Mouse (Mus musculus) midbrain, embryonic 13.5 days (tissue): Measurements from ENCODE around the gene Ifna5. TPM values are rescaled to one million over a fixed set of nuclear protein-coding genes. Genes with fewer than 3 reads are reported as not detected.

ENCODE experiments used
- ATAC-seq: fragments of 200-750 bp; cut with Nextera tagmentation; 2 replicates; pipeline ENCODE4 v1.8.0; 2017; ENCODE audit warnings: mild to moderate bottlenecking, moderate TSS enrichment, moderate library complexity
- H3K27ac ChIP-seq: fragments of 300-500 bp; sonication (generic); 2 replicates; pipeline ENCODE4 v1.5.1; 2015; ENCODE audit warnings: inconsistent platforms, mild to moderate bottlenecking, moderate library complexity
- H3K27me3 ChIP-seq: fragments of 300-500 bp; sonication (generic); 2 replicates; pipeline ENCODE4 v1.6.1; 2015; ENCODE audit warnings: mild to moderate bottlenecking, inconsistent platforms
- H3K36me3 ChIP-seq: fragments of 300-500 bp; sonication (generic); 2 replicates; pipeline ENCODE4 v1.6.1; 2015; ENCODE audit warnings: mild to moderate bottlenecking, inconsistent platforms
- H3K4me1 ChIP-seq: fragments of 300-500 bp; sonication (generic); replicated peaks from 2 replicates; pipeline ENCODE4 v1.6.1; 2015; ENCODE audit warnings: inconsistent platforms
- H3K4me2 ChIP-seq: fragments of 300-500 bp; sonication (generic); replicated peaks from 2 replicates; pipeline ENCODE4 v1.6.1; 2015; ENCODE audit warnings: moderate library complexity, mild to moderate bottlenecking, inconsistent platforms
- H3K4me3 ChIP-seq: fragments of 300-500 bp; sonication (generic); replicated peaks from 2 replicates; pipeline ENCODE4 v1.5.1; 2015; ENCODE audit warnings: mild to moderate bottlenecking, inconsistent platforms
- H3K9ac ChIP-seq: fragments of 300-500 bp; sonication (generic); replicated peaks from 2 replicates; pipeline ENCODE4 v1.6.1; 2015; ENCODE audit warnings: mild to moderate bottlenecking, inconsistent platforms
- H3K9me3 ChIP-seq: fragments of 300-500 bp; sonication (generic); 2 replicates; pipeline ENCODE4 v1.6.1; 2016; ENCODE audit warnings: mild to moderate bottlenecking, inconsistent platforms
- whole genome bisulfite sequencing: fragments of 180-500 bp; shearing (Covaris S2); methylation state at CpG from one replicate; pipeline ENCODE4 v1.1.7; 2015; 5-methylcytosine and 5-hydroxymethylcytosine counted together
- polyA plus RNA-seq: library from polyadenylated mRNA; unstranded; fragments of >200 nt; fragmentation: Nextera tagmentation; extraction: Ambion mirVana; gene quantifications from 2 replicates; pipeline ENCODE4 v1.2.1, GENCODE M21; 2015

The Ifna5 gene
- polyA plus RNA-seq, 1 experiment from 2014 or later: not detected

DNA sequence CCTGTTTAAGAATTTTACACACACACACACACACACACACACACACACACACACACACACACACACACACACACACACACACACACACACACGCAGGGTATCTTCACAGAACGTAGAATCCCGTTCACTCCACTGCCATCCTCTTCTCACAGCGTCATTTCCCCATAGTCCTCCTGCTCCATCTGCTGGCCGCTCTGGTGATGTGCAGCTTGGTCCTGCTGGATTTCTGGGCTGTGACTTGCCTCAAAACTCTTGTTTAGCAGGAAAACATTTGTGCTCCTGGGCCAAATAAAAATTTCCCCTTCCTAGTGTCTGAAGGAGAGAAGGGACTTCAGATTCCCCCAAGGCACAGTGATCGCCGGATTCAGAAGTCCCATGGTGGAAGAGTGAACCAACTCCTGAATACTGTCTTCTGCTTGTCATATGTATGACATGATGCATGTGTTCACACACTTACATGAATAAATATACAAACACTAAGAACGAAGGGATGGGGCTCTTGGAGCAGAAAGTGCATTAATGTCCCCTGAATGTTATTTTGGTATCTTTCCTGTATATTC lies 32.1 kb downstream of the Ifna5 start:
- Histone ChIP-seq H3K4me1 (peaks cover 12% of the 10 kb centered on the region), H3K9ac (peak overlapping the region; percentile 59; the same call in 1 of the 2 replicates), H3K4me2 (peak overlapping the region; percentile 90), H3K4me3 (peak overlapping the region; percentile 52), H3K27me3 (peaks cover 37% of the 10 kb centered on the region), H3K27ac (no peak overlapping the region), H3K9me3 (no peaks in the 10 kb centered on the region), H3K36me3 (no peaks in the 10 kb centered on the region)
- peak; percentile 70 for ATAC-seq
- WGBS: under 1% methylated on average over 8 of the region's 8 CpGs

GRCm38 (mm10) chr4:88867926-88868911 lies 32.9 kb downstream of the Ifna5 start:
- Histone ChIP-seq H3K4me1 (peaks cover 9% of the 10 kb centered on the region), H3K4me2 (peak overlapping the region; percentile 90), H3K36me3 (no peaks in the 10 kb centered on the region), H3K4me3 (peak overlapping the region; percentile 52), H3K9ac (peak overlapping the region; percentile 59), H3K27me3 (peaks cover 33% of the 10 kb centered on the region), H3K9me3 (no peaks in the 10 kb centered on the region), H3K27ac (no peak overlapping the region)
- peak; percentile 71 for ATAC-seq
- 7% methylated on average over 31 of the region's 31 CpGs for WGBS

GRCm38 (mm10) chr4:88872691-88873090 lies 37.4 kb downstream of the Ifna5 start:
- Histone ChIP-seq H3K27ac (no peak overlapping the region), H3K36me3 (no peaks in the 10 kb centered on the region), H3K9me3 (no peaks in the 10 kb centered on the region), H3K4me3 (no peak overlapping the region), H3K4me2 (no peak overlapping the region), H3K9ac (no peak overlapping the region), H3K27me3 (peaks cover 13% of the 10 kb centered on the region; the same call in 1 of the 2 replicates), H3K4me1 (peaks cover 4% of the 10 kb centered on the region)
- 0% methylated on average over 2 of the region's 2 CpGs for WGBS
- no peak; the same call in 1 of the 2 replicates for ATAC-seq

DNA sequence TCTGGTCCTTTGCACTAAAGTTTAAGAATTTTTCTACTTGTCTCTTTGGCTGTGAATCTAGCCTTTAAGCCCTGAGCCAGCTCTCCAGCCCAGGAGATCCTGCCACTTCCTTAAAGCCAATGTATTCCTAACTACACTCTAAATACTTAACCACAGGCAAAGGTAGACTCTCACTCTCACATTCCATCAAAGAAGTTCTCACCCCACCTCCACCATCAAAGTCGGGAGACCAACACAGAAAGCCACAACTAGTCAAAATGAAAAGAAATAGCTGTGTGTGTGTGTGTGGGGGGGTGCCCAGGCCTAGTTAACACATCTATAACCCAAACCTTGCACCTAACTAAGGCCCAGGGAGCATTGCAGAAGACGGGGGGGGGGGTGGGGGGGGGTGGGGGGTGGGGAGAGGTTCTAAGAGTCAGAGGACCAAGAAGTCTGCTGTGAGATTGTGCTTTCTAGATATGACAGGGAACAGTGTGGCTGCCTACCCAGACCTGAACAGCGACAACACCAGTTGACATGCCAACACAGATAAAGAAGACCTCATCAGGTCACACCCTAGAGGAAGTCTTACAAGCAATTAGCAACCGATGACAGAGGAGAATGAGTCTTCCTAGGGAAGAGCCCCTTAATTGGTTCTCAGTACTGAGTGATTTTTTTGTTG lies 40.2 kb downstream of the Ifna5 start:
- H3K4me3 ChIP-seq: no peak overlapping the region
- H3K27ac ChIP-seq: no peak overlapping the region
- no peaks in the 10 kb centered on the region for H3K36me3 ChIP-seq
- H3K4me1 ChIP-seq: no peaks in the 10 kb centered on the region
- H3K4me2 ChIP-seq: no peak overlapping the region
- no peak overlapping the region for H3K9ac ChIP-seq
- WGBS: 87% methylated on average over 3 of the region's 4 CpGs
- 0 out of 2 replicates have a peak, but pooled peaks cover 8% of the 10 kb centered on the region for H3K27me3 ChIP-seq
- no peaks in the 10 kb centered on the region for H3K9me3 ChIP-seq
- no peak for ATAC-seq

DNA sequence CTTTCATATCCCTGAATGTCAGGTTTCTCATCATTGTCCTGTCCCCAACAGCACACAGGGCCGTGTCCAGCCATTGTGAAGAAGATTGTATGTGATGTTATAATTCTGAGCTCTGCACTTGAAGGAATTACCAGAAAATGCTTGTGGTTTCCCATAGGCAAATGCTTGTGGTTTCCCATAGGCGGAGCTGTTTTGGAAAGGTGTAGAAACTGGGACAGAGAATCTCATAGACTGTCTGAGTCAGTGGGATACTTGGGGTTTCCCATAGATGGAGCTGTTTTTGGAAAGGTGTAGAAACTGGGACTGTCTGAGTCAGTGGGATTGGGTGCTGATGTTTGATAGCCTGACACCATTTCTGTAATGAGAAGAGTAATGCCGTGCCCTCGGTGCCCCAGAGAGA lies 41.2 kb downstream of the Ifna5 start:
- ATAC-seq: no peak
- H3K4me1 ChIP-seq: no peaks in the 10 kb centered on the region
- 0 out of 2 replicates have a peak, but pooled peaks cover 7% of the 10 kb centered on the region for H3K27me3 ChIP-seq
- no peaks in the 10 kb centered on the region for H3K36me3 ChIP-seq
- 86% methylated on average over 4 of the region's 4 CpGs for WGBS
- no peak overlapping the region for H3K4me3 ChIP-seq
- no peaks in the 10 kb centered on the region for H3K9me3 ChIP-seq
- H3K4me2 ChIP-seq: no peak overlapping the region
- no peak overlapping the region for H3K9ac ChIP-seq
- H3K27ac ChIP-seq: no peak overlapping the region

- no peak overlapping the region for H3K4me2 ChIP-seq
- no peaks in the 10 kb centered on the region for H3K9me3 ChIP-seq
- 51% methylated on average over 10 of the region's 10 CpGs for WGBS
- H3K27ac ChIP-seq: no peak overlapping the region
- H3K36me3 ChIP-seq: no peaks in the 10 kb centered on the region
- no peaks in the 10 kb centered on the region for H3K27me3 ChIP-seq
- no peak overlapping the region for H3K9ac ChIP-seq
- H3K4me1 ChIP-seq: no peaks in the 10 kb centered on the region
- no peak for ATAC-seq
- no peak overlapping the region for H3K4me3 ChIP-seq
Observed at GRCm38 (mm10) chr4:88878246-88878645, 42.9 kb downstream of the Ifna5 start.

DNA sequence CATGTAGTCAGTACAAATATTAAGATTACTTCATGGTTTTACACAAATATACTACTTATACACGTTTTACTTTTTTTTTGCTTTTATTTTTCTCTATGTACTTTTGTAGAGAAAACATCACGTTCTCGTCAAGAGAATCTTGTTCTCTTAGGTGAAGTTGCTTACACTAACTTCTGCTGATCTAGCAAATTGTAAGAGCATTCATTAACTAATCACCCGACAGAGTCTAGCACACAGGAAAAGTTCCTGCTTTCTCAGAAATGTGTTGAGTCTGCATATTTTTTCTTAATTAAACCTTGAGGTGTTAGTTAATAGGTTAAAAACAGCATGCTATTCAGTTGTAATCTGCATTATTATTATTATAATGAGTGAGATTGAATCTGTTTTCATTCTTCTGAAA lies 43.4 kb downstream of the Ifna5 start:
- Histone ChIP-seq H3K36me3 (no peaks in the 10 kb centered on the region), H3K4me3 (no peak overlapping the region), H3K4me2 (no peak overlapping the region), H3K9ac (no peak overlapping the region), H3K9me3 (no peaks in the 10 kb centered on the region), H3K27me3 (no peaks in the 10 kb centered on the region), H3K27ac (no peak overlapping the region), H3K4me1 (no peaks in the 10 kb centered on the region)
- no peak for ATAC-seq
- 81% methylated on average over 4 of the region's 4 CpGs for WGBS

- H3K9me3 ChIP-seq: no peaks in the 10 kb centered on the region
Observed at GRCm38 (mm10) chr4:88880101-88880500, 44.8 kb downstream of the Ifna5 start, which contains the start of gene Ifne. TSS of gene Ifne (minus strand) at chr4:88880201.

More at GRCm38 (mm10) chr4:88880101-88880500, 44.8 kb downstream of the Ifna5 start, which contains the start of gene Ifne:
- 90% methylated on average over 8 of the region's 8 CpGs for WGBS
- Histone ChIP-seq H3K4me3 (no peak within 1 kb of the TSS), H3K27ac (no peak within 1 kb of the TSS), H3K4me2 (no peak within 1 kb of the TSS), H3K27me3 (no peaks in the 10 kb centered on the region), H3K36me3 (no peaks in the 10 kb centered on the region), H3K9ac (no peak within 1 kb of the TSS), H3K4me1 (no peaks in the 10 kb centered on the region)
- ATAC-seq: no peak

Other genes with a start within 250 kb of the Ifna5 start
- gene Ifna9, start 243.1 kb upstream of the Ifna5 start, polyA plus RNA-seq: not detected in 2 replicates
- gene Ifna12, start 232.1 kb upstream of the Ifna5 start, polyA plus RNA-seq: not detected in 2 replicates
- gene C87499, start 201.1 kb upstream of the Ifna5 start, polyA plus RNA-seq: not detected in 2 replicates
- not detected in 2 replicates for gene Ifna13, start 191.1 kb upstream of the Ifna5 start, polyA plus RNA-seq
- not detected in 2 replicates for gene Ifna16, start 158.6 kb upstream of the Ifna5 start, polyA plus RNA-seq
- not detected in 2 replicates for gene Ifna2, start 151.6 kb upstream of the Ifna5 start, polyA plus RNA-seq
- not detected in 2 replicates for gene Ifnab, start 144.2 kb upstream of the Ifna5 start, polyA plus RNA-seq
- gene Gm26566, start 113.7 kb upstream of the Ifna5 start, polyA plus RNA-seq: 1.6 and 1.7 TPM in 2 replicates
- gene Klhl9, start 113.1 kb upstream of the Ifna5 start, polyA plus RNA-seq: 132 and 146 TPM in 2 replicates
- not detected in 2 replicates for gene Gm13271, start 80.7 kb upstream of the Ifna5 start, polyA plus RNA-seq
- not detected in 2 replicates for gene Gm13283, start 75.4 kb upstream of the Ifna5 start, polyA plus RNA-seq
- gene Gm13290, start 61.7 kb upstream of the Ifna5 start, polyA plus RNA-seq: not detected in 2 replicates
- not detected in 2 replicates for gene Gm13289, start 58.6 kb upstream of the Ifna5 start, polyA plus RNA-seq
- gene Gm13272, start 55.7 kb upstream of the Ifna5 start, polyA plus RNA-seq: not detected in 2 replicates
- 0.22 TPM in 1 of 2 replicates, not detected in the other for gene Ifnz, start 53.4 kb upstream of the Ifna5 start, polyA plus RNA-seq
- gene Gm13276, start 49.8 kb upstream of the Ifna5 start, polyA plus RNA-seq: not detected in 2 replicates
- not detected in 2 replicates for gene Gm13277, start 46.9 kb upstream of the Ifna5 start, polyA plus RNA-seq
- not detected in 2 replicates for gene Gm13278, start 44.0 kb upstream of the Ifna5 start, polyA plus RNA-seq
- not detected in 2 replicates for gene Gm13275, start 41.0 kb upstream of the Ifna5 start, polyA plus RNA-seq
- gene Gm13279, start 38.1 kb upstream of the Ifna5 start, polyA plus RNA-seq: not detected in 2 replicates
- gene Gm13285, start 35.9 kb upstream of the Ifna5 start, polyA plus RNA-seq: 0.19 and 0.28 TPM in 2 replicates
- gene Gm13287, start 32.3 kb upstream of the Ifna5 start, polyA plus RNA-seq: not detected in 2 replicates
- gene Gm13288, start 30.0 kb upstream of the Ifna5 start, polyA plus RNA-seq: not detected in 2 replicates
- not detected in 2 replicates for gene Ifna7, start 19.3 kb upstream of the Ifna5 start, polyA plus RNA-seq
- not detected in 2 replicates for gene Ifna11, start 15.6 kb upstream of the Ifna5 start, polyA plus RNA-seq
- gene Ifna6, start 8.1 kb upstream of the Ifna5 start, polyA plus RNA-seq: not detected in 2 replicates
- gene Ifna4, start 6.3 kb downstream of the Ifna5 start, polyA plus RNA-seq: not detected in 2 replicates
- not detected in 2 replicates for gene Ifna1, start 14.6 kb downstream of the Ifna5 start, polyA plus RNA-seq
- not detected in 2 replicates for gene Ifne, start 44.7 kb downstream of the Ifna5 start, polyA plus RNA-seq